Mouse (Mus musculus): Measurements from ENCODE around the gene Runx1. TPM values are rescaled to one million over a fixed set of nuclear protein-coding genes. Genes with fewer than 3 reads are reported as not detected.

The Runx1 gene
- total and polyA plus RNA-seq, 3 experiments = 3.1 to 10.9 (median 4.7) TPM

DNA sequence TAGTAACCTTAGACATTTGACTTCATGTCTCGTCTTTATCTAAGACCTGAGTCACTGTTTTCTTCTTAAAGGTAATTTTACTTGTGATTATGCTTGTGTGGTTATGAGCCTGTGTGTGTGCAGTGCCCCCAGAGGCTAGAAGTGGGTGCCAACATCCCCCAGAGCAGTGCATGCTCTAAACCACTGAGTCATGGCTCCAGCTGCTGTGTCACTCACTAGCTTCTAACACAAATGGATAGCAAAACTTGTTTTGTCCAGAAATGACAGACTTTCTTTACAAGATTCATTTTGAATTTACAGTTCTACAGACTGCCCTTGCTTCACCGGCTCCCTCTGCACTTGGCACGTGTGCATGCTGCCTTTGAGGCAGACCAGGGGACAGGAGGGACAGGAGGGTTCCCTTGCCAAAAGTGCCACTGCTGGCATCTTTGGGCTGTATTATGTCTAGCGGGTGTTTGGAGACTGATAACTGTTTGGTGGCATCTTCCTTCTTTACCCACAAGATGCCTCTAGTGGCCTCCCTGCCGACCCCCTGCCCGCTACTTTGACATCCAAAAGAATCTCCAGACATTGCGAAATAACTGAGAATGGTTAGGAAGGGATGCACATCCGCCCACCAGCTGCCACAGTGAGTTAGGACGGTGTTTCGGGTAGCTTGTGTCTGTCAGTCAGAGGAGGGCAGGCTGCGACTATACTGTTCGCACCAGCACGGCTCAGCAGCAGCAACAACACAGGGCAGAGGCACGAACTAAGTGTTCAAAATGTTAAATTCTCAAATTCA, 217.6 kb downstream of the Runx1 start:
- no peaks in the 10 kb centered on the region for H3K27me3 ChIP-seq (replicated peaks)
- H3K9ac ChIP-seq (ENCODE audit: insufficient read depth, low read depth) = no peak overlapping the region
- no peaks in the 10 kb centered on the region for H3K79me2 ChIP-seq (replicated peaks; ENCODE audit: control insufficient read depth, extremely low read depth, insufficient read depth, poor library complexity, severe bottlenecking)
- dilution Hi-C loops (cut with MboI; ENCODE audit: extremely low pct_ligation_motif_present, extremely low pct_unique_long_range_greater_than_20kb, low sequenced_read_pairs) (no loop called here), in situ Hi-C loops (cut with MboI; ENCODE audit: low pct_ligation_motif_present, low pct_unique_long_range_greater_than_20kb, low sequenced_read_pairs) (no loop called here)
- H3K27ac ChIP-seq (ENCODE audit: insufficient read depth, low read depth) = no peak overlapping the region
- peak; percentile 35 for DNase-seq (ENCODE audit: extremely low read depth)
- peaks cover 0 to 23% of the 10 kb centered on the region in 2 experiments; a peak in 2 of 4 replicates for H3K4me1 ChIP-seq (ENCODE audit: control insufficient read depth in 1 of 2, insufficient read depth in 2 of 2)
- peaks cover 18 to 84% of the 10 kb centered on the region in 2 experiments for H3K36me3 ChIP-seq (replicated peaks in 1 of 2; ENCODE audit: control insufficient read depth in 1 of 2, insufficient read depth in 1 of 2, low read length in 1 of 2)
- peaks cover 5% of the 10 kb centered on the region for H3K9me3 ChIP-seq (replicated peaks; ENCODE audit: low read length)
- TF ChIP-seq MYC (IDR thresholded peaks at IDR 0.05; ENCODE audit: low read depth, low read length) (no peak), POLR2A (IDR thresholded peaks at IDR 0.05; ENCODE audit: low read depth, low read length) (no peak), CTCF (conservative IDR thresholded peaks at IDR 0.05 in 1 of 2, IDR thresholded peaks at IDR 0.05 in 1 of 2; ENCODE audit: low read depth in 2 of 2, low read length in 2 of 2) (peak in 1 of 2 experiments; percentile 38; a peak in 2 of 4 replicates), IRF4 (IDR thresholded peaks at IDR 0.05; ENCODE audit: low read depth, low read length) (no peak)
- H3K4me3 ChIP-seq (replicated peaks in 1 of 3; ENCODE audit: low read depth in 2 of 3, low read length in 2 of 3, poor library complexity in 1 of 3) = no peak overlapping the region
- H3K4me2 ChIP-seq (ENCODE audit: insufficient read depth, low read depth, poor library complexity, severe bottlenecking) = no peak overlapping the region

DNA sequence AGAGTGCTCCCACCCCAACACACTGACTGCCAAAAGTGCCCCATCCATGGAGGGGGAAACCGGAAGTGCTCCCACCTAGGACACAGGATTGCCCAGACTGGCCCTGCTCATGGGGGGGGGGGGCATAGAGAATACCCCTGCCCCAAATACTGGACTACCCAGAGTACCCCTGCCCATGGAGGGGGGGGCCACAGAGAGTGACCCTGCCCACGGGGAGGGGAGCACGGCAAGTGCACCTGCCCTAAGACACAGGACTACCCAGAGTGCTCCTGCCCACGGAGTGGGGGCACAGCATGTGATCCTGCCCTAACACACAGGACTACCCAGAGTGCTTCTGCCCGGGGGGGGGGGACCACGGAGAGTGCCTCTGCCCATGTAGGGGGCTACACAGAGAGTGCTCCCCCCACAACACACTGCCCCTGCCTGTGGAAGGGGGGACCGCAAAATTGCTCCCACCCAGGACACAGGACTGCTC, 219.4 kb downstream of the Runx1 start:
- H3K36me3 ChIP-seq (replicated peaks in 1 of 2; ENCODE audit: control insufficient read depth in 1 of 2, insufficient read depth in 1 of 2, low read length in 1 of 2) = peaks cover 11 to 66% of the 10 kb centered on the region in 2 experiments
- peaks cover 5% of the 10 kb centered on the region for H3K9me3 ChIP-seq (replicated peaks; ENCODE audit: low read length)
- no peaks in the 10 kb centered on the region for H3K79me2 ChIP-seq (replicated peaks; ENCODE audit: control insufficient read depth, extremely low read depth, insufficient read depth, poor library complexity, severe bottlenecking)
- DNase-seq (ENCODE audit: extremely low read depth) = no peak
- H3K4me2 ChIP-seq (ENCODE audit: insufficient read depth, low read depth, poor library complexity, severe bottlenecking) = no peak overlapping the region
- peaks cover under 1 to 36% of the 10 kb centered on the region in 2 experiments; a peak in 2 of 4 replicates for H3K4me1 ChIP-seq (ENCODE audit: control insufficient read depth in 1 of 2, insufficient read depth in 2 of 2)
- dilution Hi-C loops (cut with MboI; ENCODE audit: extremely low pct_ligation_motif_present, extremely low pct_unique_long_range_greater_than_20kb, low sequenced_read_pairs) (no loop called here), in situ Hi-C loops (cut with MboI; ENCODE audit: low pct_ligation_motif_present, low pct_unique_long_range_greater_than_20kb, low sequenced_read_pairs) (no loop called here)
- H3K27ac ChIP-seq (ENCODE audit: insufficient read depth, low read depth) = no peak overlapping the region
- H3K4me3 ChIP-seq (replicated peaks in 1 of 3; ENCODE audit: low read depth in 2 of 3, low read length in 2 of 3, poor library complexity in 1 of 3) = no peak overlapping the region
- no peak overlapping the region for H3K9ac ChIP-seq (ENCODE audit: insufficient read depth, low read depth)
- no peaks in the 10 kb centered on the region for H3K27me3 ChIP-seq (replicated peaks)
- TF ChIP-seq JUND (conservative IDR thresholded peaks at IDR 0.05; ENCODE audit: low read depth, low read length) (no peak), EP300 (IDR thresholded peaks at IDR 0.05; ENCODE audit: low read length) (no peak), CTCF (conservative IDR thresholded peaks at IDR 0.05 in 1 of 2, IDR thresholded peaks at IDR 0.05 in 1 of 2; ENCODE audit: low read depth in 2 of 2, low read length in 2 of 2) (no peak), RCOR1 (conservative IDR thresholded peaks at IDR 0.05; ENCODE audit: low read depth, low read length) (no peak), USF2 (conservative IDR thresholded peaks at IDR 0.05; ENCODE audit: low read depth, low read length) (no peak), USF1 (IDR thresholded peaks at IDR 0.05; ENCODE audit: low read depth, low read length) (no peak), JUN (IDR thresholded peaks at IDR 0.05; ENCODE audit: insufficient read depth, low read depth, low read length) (no peak), POLR2A (IDR thresholded peaks at IDR 0.05; ENCODE audit: low read depth, low read length) (no peak), KAT2A (IDR thresholded peaks at IDR 0.05; ENCODE audit: insufficient replicate concordance, low read length) (no peak), CHD2 (IDR thresholded peaks at IDR 0.05; ENCODE audit: low read length) (no peak), ZNF384 (IDR thresholded peaks at IDR 0.05; ENCODE audit: low read depth, low read length) (no peak), TBP (conservative IDR thresholded peaks at IDR 0.05; ENCODE audit: low read depth, low read length) (no peak), MAZ (IDR thresholded peaks at IDR 0.05; ENCODE audit: low read depth, low read length) (no peak), IRF4 (IDR thresholded peaks at IDR 0.05; ENCODE audit: low read depth, low read length) (no peak), BHLHE40 (IDR thresholded peaks at IDR 0.05; ENCODE audit: low read depth, low read length) (no peak), PAX5 (IDR thresholded peaks at IDR 0.05; ENCODE audit: low read length) (no peak), NELFE (IDR thresholded peaks at IDR 0.05; ENCODE audit: low read depth, low read length) (no peak), MXI1 (IDR thresholded peaks at IDR 0.05; ENCODE audit: low read depth, low read length) (no peak), MYC (IDR thresholded peaks at IDR 0.05; ENCODE audit: low read depth, low read length) (no peak)
